Mouse (Mus musculus): ENCODE data around the gene Rnaseh2a. TPM values are rescaled to one million over a fixed set of nuclear protein-coding genes. Genes with fewer than 3 reads are reported as not detected.

The Rnaseh2a gene
- polyA plus RNA-seq, 1 experiment, result 39.7 TPM

GRCm38 (mm10) chr8:84985049-84985683 is 15.6 kb upstream of the Rnaseh2a start:
- DNase-seq (ENCODE audit: extremely low spot score in 1 of 2, low spot score in 1 of 2), result peak in 1 of 2 experiments; percentile 55

GRCm38 (mm10) chr8:84984294-84985048 is 14.9 kb upstream of the Rnaseh2a start:
- no peak for DNase-seq (ENCODE audit: extremely low spot score in 1 of 2, low spot score in 1 of 2)

GRCm38 (mm10) chr8:84982499-84983011 is 13.0 kb upstream of the Rnaseh2a start:
- no peak for DNase-seq (ENCODE audit: extremely low spot score in 1 of 2, low spot score in 1 of 2)

- DNase-seq (ENCODE audit: extremely low spot score in 1 of 2, low spot score in 1 of 2), result no peak
Measured at GRCm38 (mm10) chr8:84981644-84982498, 12.3 kb upstream of the Rnaseh2a start.

GRCm38 (mm10) chr8:84980622-84981358 is 11.2 kb upstream of the Rnaseh2a start:
- DNase-seq (ENCODE audit: extremely low spot score in 1 of 2, low spot score in 1 of 2), result peak in 1 of 2 experiments; percentile 63

- peak; percentile 86 to 95 for DNase-seq (ENCODE audit: extremely low spot score in 1 of 2, low spot score in 1 of 2)
Measured at GRCm38 (mm10) chr8:84979599-84980421, 10.2 kb upstream of the Rnaseh2a start.

- peak; percentile 91 to 96 for DNase-seq (ENCODE audit: extremely low spot score in 1 of 2, low spot score in 1 of 2)
Measured at GRCm38 (mm10) chr8:84978248-84978940, 8.8 kb upstream of the Rnaseh2a start, which contains the start of gene Junb. Junb (minus strand) TSS chr8:84978718.

- peak in 1 of 2 experiments; percentile 70 for DNase-seq (ENCODE audit: extremely low spot score in 1 of 2, low spot score in 1 of 2)
Measured at GRCm38 (mm10) chr8:84977435-84978247, 8.1 kb upstream of the Rnaseh2a start.

- no peak for DNase-seq (ENCODE audit: extremely low spot score in 1 of 2, low spot score in 1 of 2)
Measured at GRCm38 (mm10) chr8:84976763-84977434, 7.3 kb upstream of the Rnaseh2a start.

GRCm38 (mm10) chr8:84976031-84976762 is 6.6 kb upstream of the Rnaseh2a start:
- peak; percentile 89 to 98 for DNase-seq (ENCODE audit: extremely low spot score in 1 of 2, low spot score in 1 of 2)

- DNase-seq (ENCODE audit: extremely low spot score in 1 of 2, low spot score in 1 of 2), result peak in 1 of 2 experiments; percentile 81
Measured at GRCm38 (mm10) chr8:84975434-84975833, 5.9 kb upstream of the Rnaseh2a start.

- no peak for DNase-seq (ENCODE audit: extremely low spot score in 1 of 2, low spot score in 1 of 2)
Measured at GRCm38 (mm10) chr8:84974543-84975142, 5.1 kb upstream of the Rnaseh2a start.

GRCm38 (mm10) chr8:84973803-84974542 is 4.4 kb upstream of the Rnaseh2a start:
- peak in 1 of 2 experiments; percentile 70 for DNase-seq (ENCODE audit: extremely low spot score in 1 of 2, low spot score in 1 of 2)

- DNase-seq (ENCODE audit: extremely low spot score in 1 of 2, low spot score in 1 of 2), result no peak
Measured at GRCm38 (mm10) chr8:84973079-84973478, 3.5 kb upstream of the Rnaseh2a start.

GRCm38 (mm10) chr8:84970913-84971312 is 1.3 kb upstream of the Rnaseh2a start:
- no peak for DNase-seq (ENCODE audit: extremely low spot score in 1 of 2, low spot score in 1 of 2)

All from frontal cortex, adult 2 months (tissue).